Mouse (Mus musculus): ENCODE data around the gene Prr3.
"Not testable (repeated sequence)": the region's sequence is repeated elsewhere in the genome, so short reads cannot be mapped to it uniquely, and the experiment has no call there.

The Prr3 gene

GRCm38 (mm10) chr17:35979401-35980362, at the start of gene Prr3, which contains the start of gene Gnl1:
Gene Prr3, minus strand, starts transcription at chr17:35980236.
Gene Gnl1, plus strand, starts transcription at chr17:35979851.
- DNase-seq (ENCODE audit: low read depth, low spot score), result peak; percentile 94

- DNase-seq (ENCODE audit: low read depth, low spot score), result no peak
Measured at GRCm38 (mm10) chr17:36028879-36029619, 49.0 kb upstream of the Prr3 start.

GRCm38 (mm10) chr17:36027663-36028062, 47.6 kb upstream of the Prr3 start:
- DNase-seq (ENCODE audit: low read depth, low spot score), result no peak

GRCm38 (mm10) chr17:36025901-36026300, 45.9 kb upstream of the Prr3 start:
- no peak for DNase-seq (ENCODE audit: low read depth, low spot score)

- no peak for DNase-seq (ENCODE audit: low read depth, low spot score)
Measured at GRCm38 (mm10) chr17:36025197-36025596, 45.2 kb upstream of the Prr3 start.

- no peak for DNase-seq (ENCODE audit: low read depth, low spot score)
Measured at GRCm38 (mm10) chr17:36023710-36024654, 43.9 kb upstream of the Prr3 start.

- DNase-seq (ENCODE audit: low read depth, low spot score), result no peak
Measured at GRCm38 (mm10) chr17:36022922-36023321, 42.9 kb upstream of the Prr3 start.

GRCm38 (mm10) chr17:36022098-36022497, 42.1 kb upstream of the Prr3 start:
- no peak for DNase-seq (ENCODE audit: low read depth, low spot score)

GRCm38 (mm10) chr17:36021309-36021708, 41.3 kb upstream of the Prr3 start:
- DNase-seq (ENCODE audit: low read depth, low spot score), result no peak

- peak; percentile 95 for DNase-seq (ENCODE audit: low read depth, low spot score)
Measured at GRCm38 (mm10) chr17:36020191-36021073, 40.4 kb upstream of the Prr3 start, which contains the start of gene H2-T24. Gene H2-T24, minus strand, starts transcription at chr17:36020560.

- DNase-seq (ENCODE audit: low read depth, low spot score), result no peak
Measured at GRCm38 (mm10) chr17:36019519-36019918, 39.5 kb upstream of the Prr3 start.

GRCm38 (mm10) chr17:36018979-36019378, 38.9 kb upstream of the Prr3 start:
- no peak for DNase-seq (ENCODE audit: low read depth, low spot score)

- no peak for DNase-seq (ENCODE audit: low read depth, low spot score)
Measured at GRCm38 (mm10) chr17:36017046-36017445, 37.0 kb upstream of the Prr3 start.

- no peak for DNase-seq (ENCODE audit: low read depth, low spot score)
Measured at GRCm38 (mm10) chr17:36014977-36015376, 34.9 kb upstream of the Prr3 start.

GRCm38 (mm10) chr17:36004409-36004808, 24.4 kb upstream of the Prr3 start:
- DNase-seq (ENCODE audit: low read depth, low spot score), result not testable (repeated sequence)

GRCm38 (mm10) chr17:36003331-36003730, 23.3 kb upstream of the Prr3 start:
- no peak for DNase-seq (ENCODE audit: low read depth, low spot score)

GRCm38 (mm10) chr17:36001966-36002365, 21.9 kb upstream of the Prr3 start:
- DNase-seq (ENCODE audit: low read depth, low spot score), result peak; percentile 65

- no peak for DNase-seq (ENCODE audit: low read depth, low spot score)
Measured at GRCm38 (mm10) chr17:36001121-36001897, 21.3 kb upstream of the Prr3 start.

- DNase-seq (ENCODE audit: low read depth, low spot score), result no peak
Measured at GRCm38 (mm10) chr17:36000349-36000748, 20.3 kb upstream of the Prr3 start.
